Mouse (Mus musculus) CH12.LX (cell line): ENCODE data around the gene Stx11. TPM values are rescaled to one million over a fixed set of nuclear protein-coding genes. Genes with fewer than 3 reads are reported as not detected.

Experiments used
- DNase-seq: peaks from one replicate; pipeline ENCODE4 v3.0.0-alpha.2; 2013; ENCODE audit errors: extremely low read depth
- H3K27ac ChIP-seq: 2 replicates; pipeline ENCODE4 v1.5.1; 2012; ENCODE audit warnings: low read depth, mild to moderate bottlenecking, control low read depth, moderate library complexity; ENCODE audit not compliant: insufficient read depth
- H3K27me3 ChIP-seq: replicated peaks from 2 replicates; pipeline ENCODE3; 2012; ENCODE audit warnings: inconsistent platforms
- H3K36me3 ChIP-seq, 2 experiments: replicated peaks in 1 of 2; 2 replicates each; pipeline versions ENCODE3 to v1.6.1; 2012; ENCODE audit warnings: inconsistent platforms in 1 of 2, low read length in 1 of 2, mild to moderate bottlenecking in 1 of 2, mixed read lengths in 1 of 2, moderate library complexity in 1 of 2; ENCODE audit not compliant: control insufficient read depth in 1 of 2, insufficient read depth in 1 of 2
- H3K4me1 ChIP-seq, 2 experiments: 2 replicates each; pipeline ENCODE4 v1.6.1; 2012; ENCODE audit warnings: inconsistent platforms in 1 of 2, moderate library complexity in 1 of 2; ENCODE audit not compliant: insufficient read depth in 2 of 2, control insufficient read depth in 1 of 2
- H3K4me2 ChIP-seq: 2 replicates; pipeline ENCODE4 v1.6.1; 2012; ENCODE audit warnings: low read depth, mild to moderate bottlenecking, control low read depth; ENCODE audit not compliant: poor library complexity, insufficient read depth, severe bottlenecking
- H3K4me3 ChIP-seq, 3 experiments: fragments of 150-350 bp in 1 of 3; sonication (generic) in 1 of 3; replicated peaks in 1 of 3; 2 replicates each; pipeline versions ENCODE3 to v1.5.1; 2011 to 2012; ENCODE audit warnings: low read depth in 2 of 3, low read length in 2 of 3, mild to moderate bottlenecking in 2 of 3, moderate library complexity in 2 of 3, control low read depth in 1 of 3, improper control_type of control experiment in 1 of 3, inconsistent platforms in 1 of 3, mixed read lengths in 1 of 3; ENCODE audit not compliant: poor library complexity in 1 of 3
- H3K79me2 ChIP-seq: replicated peaks from 2 replicates; pipeline ENCODE4 v1.6.1; 2012; ENCODE audit warnings: mild to moderate bottlenecking, moderate library complexity; ENCODE audit not compliant: control insufficient read depth, poor library complexity, insufficient read depth, severe bottlenecking; ENCODE audit errors: extremely low read depth
- H3K9ac ChIP-seq: 2 replicates; pipeline ENCODE4 v1.6.1; 2012; ENCODE audit warnings: low read depth, mild to moderate bottlenecking, control low read depth, moderate library complexity; ENCODE audit not compliant: insufficient read depth
- H3K9me3 ChIP-seq: replicated peaks from 2 replicates; pipeline ENCODE3; 2012; ENCODE audit warnings: low read length, inconsistent platforms, mixed read lengths
- BHLHE40 ChIP-seq: IDR thresholded peaks from 2 replicates; pipeline ENCODE4 v1.6.1; 2011; ENCODE audit warnings: mild to moderate bottlenecking, low read depth, low read length, improper control_type of control experiment
- CHD2 ChIP-seq: IDR thresholded peaks from 2 replicates; pipeline ENCODE4 v1.6.1; 2011; ENCODE audit warnings: low read length, improper control_type of control experiment
- CTCF ChIP-seq, 2 experiments: IDR thresholded peaks in 1 of 2; conservative IDR thresholded peaks in 1 of 2; 2 replicates each; pipeline ENCODE4 v1.5.1; 2011 to 2012; ENCODE audit warnings: low read depth in 2 of 2, low read length in 2 of 2, improper control_type of control experiment in 1 of 2, inconsistent platforms in 1 of 2, mild to moderate bottlenecking in 1 of 2, moderate library complexity in 1 of 2
- E2F4 ChIP-seq: IDR thresholded peaks from 2 replicates; pipeline ENCODE4 v1.6.1; 2011; ENCODE audit warnings: low read depth, low read length, improper control_type of control experiment; ENCODE audit not compliant: insufficient replicate concordance
- ELF1 ChIP-seq: IDR thresholded peaks from 2 replicates; pipeline ENCODE4 v1.6.1; 2014; ENCODE audit warnings: low read depth, mild to moderate bottlenecking, inconsistent platforms, low read length, improper control_type of control experiment
- EP300 ChIP-seq: IDR thresholded peaks from 2 replicates; pipeline ENCODE4 v1.6.1; 2011; ENCODE audit warnings: low read length, improper control_type of control experiment
- ETS1 ChIP-seq: conservative IDR thresholded peaks from 2 replicates; pipeline ENCODE4 v1.6.1; 2012; ENCODE audit warnings: low read depth, mild to moderate bottlenecking, inconsistent platforms, low read length, improper control_type of control experiment, moderate library complexity
- GABPA ChIP-seq: IDR thresholded peaks from 2 replicates; pipeline ENCODE4 v1.6.1; 2012; ENCODE audit warnings: low read depth, low read length, improper control_type of control experiment, inconsistent platforms; ENCODE audit not compliant: insufficient replicate concordance
- HCFC1 ChIP-seq: IDR thresholded peaks from 2 replicates; pipeline ENCODE4 v1.6.1; 2012; ENCODE audit warnings: low read depth, mild to moderate bottlenecking, inconsistent platforms, low read length, improper control_type of control experiment
- IRF4 ChIP-seq: IDR thresholded peaks from 2 replicates; pipeline ENCODE4 v1.6.1; 2014; ENCODE audit warnings: low read depth, mild to moderate bottlenecking, inconsistent platforms, low read length, improper control_type of control experiment
- JUND ChIP-seq: conservative IDR thresholded peaks from 2 replicates; pipeline ENCODE4 v1.6.1; 2011; ENCODE audit warnings: low read depth, low read length, improper control_type of control experiment
- KAT2A ChIP-seq: IDR thresholded peaks from 2 replicates; pipeline ENCODE4 v1.6.1; 2012; ENCODE audit warnings: low read length, improper control_type of control experiment, inconsistent platforms; ENCODE audit not compliant: insufficient replicate concordance
- MAFK ChIP-seq: IDR thresholded peaks from 2 replicates; pipeline ENCODE4 v1.6.1; 2011; ENCODE audit warnings: low read length, improper control_type of control experiment; ENCODE audit not compliant: insufficient replicate concordance
- MAX ChIP-seq: IDR thresholded peaks from 2 replicates; pipeline ENCODE4 v1.6.1; 2011; ENCODE audit warnings: low read length, improper control_type of control experiment
- MEF2A ChIP-seq: IDR thresholded peaks from 2 replicates; pipeline ENCODE4 v1.6.1; 2014; ENCODE audit warnings: low read depth, mild to moderate bottlenecking, inconsistent platforms, low read length, improper control_type of control experiment, borderline replicate concordance
- MXI1 ChIP-seq: IDR thresholded peaks from 2 replicates; pipeline ENCODE4 v1.6.1; 2011; ENCODE audit warnings: mild to moderate bottlenecking, low read depth, low read length, improper control_type of control experiment
- MYC ChIP-seq: IDR thresholded peaks from 2 replicates; pipeline ENCODE4 v1.6.1; 2011; ENCODE audit warnings: low read depth, mild to moderate bottlenecking, improper control_type of control experiment, low read length
- NELFE ChIP-seq: IDR thresholded peaks from 2 replicates; pipeline ENCODE4 v1.6.1; 2011; ENCODE audit warnings: low read depth, low read length, improper control_type of control experiment
- NRF1 ChIP-seq: IDR thresholded peaks from 2 replicates; pipeline ENCODE4 v1.6.1; 2014; ENCODE audit warnings: low read depth, mild to moderate bottlenecking, inconsistent platforms, low read length, improper control_type of control experiment, moderate library complexity
- POLR2A ChIP-seq: IDR thresholded peaks from 2 replicates; pipeline ENCODE4 v1.6.1; 2011; ENCODE audit warnings: low read depth, mild to moderate bottlenecking, improper control_type of control experiment, low read length
- POLR2AphosphoS2 ChIP-seq: IDR thresholded peaks from 2 replicates; pipeline ENCODE4 v1.6.1; 2011; ENCODE audit warnings: low read depth, low read length, improper control_type of control experiment
- SIN3A ChIP-seq: IDR thresholded peaks from 2 replicates; pipeline ENCODE4 v1.6.1; 2012; ENCODE audit warnings: low read length, improper control_type of control experiment, inconsistent platforms
- TBP ChIP-seq: conservative IDR thresholded peaks from 2 replicates; pipeline ENCODE4 v1.6.1; 2011; ENCODE audit warnings: low read depth, low read length, improper control_type of control experiment
- TCF12 ChIP-seq: IDR thresholded peaks from 2 replicates; pipeline ENCODE4 v1.6.1; 2014; ENCODE audit warnings: low read depth, mild to moderate bottlenecking, inconsistent platforms, low read length, improper control_type of control experiment
- USF1 ChIP-seq: IDR thresholded peaks from 2 replicates; pipeline ENCODE4 v1.6.1; 2014; ENCODE audit warnings: low read depth, mild to moderate bottlenecking, inconsistent platforms, low read length, improper control_type of control experiment
- USF2 ChIP-seq: conservative IDR thresholded peaks from 2 replicates; pipeline ENCODE4 v1.6.1; 2011; ENCODE audit warnings: low read depth, low read length, improper control_type of control experiment
- ZKSCAN1 ChIP-seq: IDR thresholded peaks from 2 replicates; pipeline ENCODE4 v1.6.1; 2012; ENCODE audit warnings: low read depth, inconsistent platforms, low read length, improper control_type of control experiment, borderline replicate concordance
- ZMIZ1 ChIP-seq: IDR thresholded peaks from 2 replicates; pipeline ENCODE4 v1.6.1; 2012; ENCODE audit warnings: low read depth, mild to moderate bottlenecking, inconsistent platforms, low read length, improper control_type of control experiment
- ZNF384 ChIP-seq: IDR thresholded peaks from 2 replicates; pipeline ENCODE4 v1.6.1; 2012; ENCODE audit warnings: low read depth, low read length, improper control_type of control experiment, inconsistent platforms
- dilution Hi-C: fragments of 300-500 bp; cut with MboI; formaldehyde crosslinking; loops from 2 replicates; pipeline ENCODE4 v1.14.3; 2020; ENCODE audit warnings: low sequenced_read_pairs; ENCODE audit not compliant: extremely low pct_unique_long_range_greater_than_20kb, extremely low pct_ligation_motif_present
- in situ Hi-C: fragments of 300-500 bp; cut with MboI; formaldehyde crosslinking; loops from 3 replicates; pipeline ENCODE4 v1.14.3; 2019; ENCODE audit warnings: low sequenced_read_pairs, low pct_ligation_motif_present, low pct_unique_long_range_greater_than_20kb, mixed read lengths
- polyA plus RNA-seq: library from polyadenylated mRNA; unstranded; fragments of >175 nt; gene quantifications from 2 replicates; pipeline ENCODE4 v1.2.1, GENCODE M21; 2012; ENCODE audit warnings: low read depth; ENCODE audit not compliant: insufficient read length
- total RNA-seq, 2 experiments: library from RNA; depleted of rRNA; stranded (reverse); fragments of 300-350 nt in 1 of 2; fragments of >200 nt in 1 of 2; gene quantifications; 2 replicates each; pipeline ENCODE4 v1.2.3; 2012 to 2014

Gene Stx11
- total and polyA plus RNA-seq, 3 experiments, result 22.2 to 49.8 (median 47.7) TPM

- no peaks in the 10 kb centered on the region for H3K9me3 ChIP-seq
- dilution Hi-C loops, result no loop called here
- peak; percentile 88 for TF ChIP-seq GABPA
- peak; percentile 77 for TF ChIP-seq ZMIZ1
- no peak for TF ChIP-seq USF2
- peak; percentile 93 for TF ChIP-seq POLR2AphosphoS2
- TF ChIP-seq ETS1, result no peak
- peak; percentile 79 for TF ChIP-seq MYC
- TF ChIP-seq CHD2, result peak; percentile 97
- peak; percentile 59; the same call in 1 of the 2 replicates for TF ChIP-seq TBP
- TF ChIP-seq USF1, result peak; percentile 41
- peak; percentile 81; the same call in 1 of the 2 replicates for TF ChIP-seq NELFE
- TF ChIP-seq NRF1, result peak; percentile 55; the same call in 1 of the 2 replicates
- TF ChIP-seq TCF12, result peak; percentile 87
- TF ChIP-seq HCFC1, result peak; percentile 98
- TF ChIP-seq MXI1, result peak; percentile 97
- TF ChIP-seq EP300, result no peak
- peak; percentile 98 for TF ChIP-seq SIN3A
- TF ChIP-seq KAT2A, result peak; percentile 96
- TF ChIP-seq ZKSCAN1, result no peak
- TF ChIP-seq IRF4, result peak; percentile 58
- peak; percentile 87 for TF ChIP-seq POLR2A
- TF ChIP-seq MAFK, result no peak
- TF ChIP-seq ZNF384, result 0 out of 2 replicates have a peak, but pooled peaks have one; percentile 6
- peak; percentile 88 for TF ChIP-seq BHLHE40
- no peak for TF ChIP-seq CTCF (conservative IDR thresholded peaks at IDR 0.05 in 1 of 2, IDR thresholded peaks at IDR 0.05 in 1 of 2; ENCODE audit: low read depth in 2 of 2, low read length in 2 of 2)
- TF ChIP-seq MEF2A, result peak; percentile 69; the same call in 1 of the 2 replicates
- TF ChIP-seq JUND, result no peak
- TF ChIP-seq ELF1, result peak; percentile 100
- peak; percentile 81 for TF ChIP-seq MAX
- TF ChIP-seq E2F4, result peak; percentile 65; the same call in 1 of the 2 replicates
- TF ChIP-seq, all 38 proteins: peak for 22
- Histone ChIP-seq H3K4me2 (peak overlapping the region; percentile 96), H3K4me1 (peaks cover 5 to 23% of the 10 kb centered on the region in 2 experiments; a peak in 3 of 4 replicates), H3K27ac (peak overlapping the region; percentile 56; the same call in 1 of the 2 replicates), H3K79me2 (peaks cover 18% of the 10 kb centered on the region), H3K36me3 (peaks cover 4 to 23% of the 10 kb centered on the region in 2 experiments), H3K27me3 (no peaks in the 10 kb centered on the region), H3K9ac (peak overlapping the region; percentile 95), H3K4me3 (peak overlapping the region; percentile 89 to 98 (median 94))
- DNase-seq, result peak; percentile 97
- in situ Hi-C loops, result no loop called here
Measured at GRCm38 (mm10) chr10:13007876-13008736, 44.0 kb upstream of the Stx11 start.
